Mouse (Mus musculus): ENCODE data around the gene Spag5.

DNA sequence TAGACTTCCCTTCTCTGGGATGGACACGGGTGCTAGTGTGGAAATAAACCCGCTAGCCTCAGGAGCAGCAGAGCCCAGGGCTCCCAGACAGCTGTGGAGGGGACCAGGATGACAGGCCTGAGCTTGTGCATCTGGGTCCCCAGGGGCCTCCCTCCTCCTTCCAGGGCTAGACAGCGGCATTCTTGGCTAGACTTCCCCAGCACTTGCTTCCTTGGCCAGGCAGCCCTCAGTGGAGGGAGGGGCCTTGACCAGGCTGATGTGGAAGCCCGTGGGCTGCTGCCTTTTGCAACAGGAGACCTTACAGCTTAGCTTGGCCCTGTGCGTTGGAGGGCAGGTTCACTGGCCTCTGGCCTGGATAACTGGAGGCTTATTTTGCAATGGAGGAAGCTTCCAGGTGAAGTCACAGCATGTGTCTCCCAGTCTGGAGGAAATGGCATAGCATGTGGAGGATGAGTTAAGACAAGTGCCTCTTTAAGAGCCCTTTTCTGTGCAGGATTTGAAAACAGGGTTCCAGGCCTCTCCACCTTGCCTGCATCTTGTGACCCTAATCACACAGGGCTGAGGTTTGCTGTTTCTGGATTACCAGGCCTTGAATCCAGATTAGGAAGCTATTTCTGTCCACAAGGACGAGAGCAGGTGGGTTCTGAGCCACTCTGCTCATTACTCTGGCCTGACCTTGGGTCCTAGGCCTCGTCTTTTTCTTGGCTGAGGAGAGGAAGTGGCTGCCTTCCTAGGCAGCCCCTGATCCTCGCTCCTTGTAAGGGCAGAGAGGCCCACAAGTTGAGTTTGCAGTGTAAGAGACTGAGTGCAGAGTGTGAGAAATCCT lies 43.8 kb downstream of the Spag5 start:
- TF ChIP-seq POLR2A (IDR thresholded peaks at IDR 0.05; ENCODE audit: insufficient read depth, low read depth, low read length): no peak
- TF ChIP-seq CTCF (IDR thresholded peaks at IDR 0.05): no peak
- no peak for TF ChIP-seq EP300 (IDR thresholded peaks at IDR 0.05; ENCODE audit: insufficient read depth, low read depth, low read length)

All from heart, adult 2 months (tissue).